Mouse (Mus musculus): Measurements from ENCODE around the gene Wnt10b. TPM values are rescaled to one million over a fixed set of nuclear protein-coding genes. Genes with fewer than 3 reads are reported as not detected.
"Not testable (repeated sequence)": the region's sequence is repeated elsewhere in the genome, so short reads cannot be mapped to it uniquely, and the experiment has no call there.

The Wnt10b gene
- polyA plus RNA-seq, 1 experiment from 2014 or later: 0.12 TPM

- no peak overlapping the region for H3K4me2 ChIP-seq (ENCODE audit: low read length)
- H3K36me3 ChIP-seq (ENCODE audit: control insufficient read depth, insufficient read depth, low read length): peaks cover 4% of the 10 kb centered on the region; the same call in 1 of the 2 replicates
- H3K9ac ChIP-seq (ENCODE audit: low read length): no peak overlapping the region
- no peaks in the 10 kb centered on the region for H3K27me3 ChIP-seq (replicated peaks; ENCODE audit: control insufficient read depth, insufficient read depth, low read length)
- no peaks in the 10 kb centered on the region for H3K9me3 ChIP-seq (ENCODE audit: control insufficient read depth, low read length)
- no peak for ATAC-seq (replicated peaks; ENCODE audit: low FRiP score, low TSS enrichment, low read depth)
- H3K4me1 ChIP-seq (replicated peaks; ENCODE audit: control insufficient read depth, insufficient read depth, low read length): no peaks in the 10 kb centered on the region; the same call in 1 of the 2 replicates
- H3K4me3 ChIP-seq (ENCODE audit: low read depth, low read length): no peak overlapping the region
- WGBS: 71% methylated on average over 6 of the region's 6 CpGs
- DNase-seq (ENCODE audit: low spot score): no peak
- H3K27ac ChIP-seq (ENCODE audit: low read depth): no peak overlapping the region
Measured at GRCm38 (mm10) chr15:98747296-98747695, 30.7 kb downstream of the Wnt10b start.

- DNase-seq (ENCODE audit: low spot score) (no peak), ATAC-seq (replicated peaks; ENCODE audit: low FRiP score, low TSS enrichment, low read depth) (no peak)
- Histone ChIP-seq H3K27ac (ENCODE audit: low read depth) (no peak overlapping the region), H3K4me3 (ENCODE audit: low read depth, low read length) (no peak overlapping the region), H3K27me3 (replicated peaks; ENCODE audit: control insufficient read depth, insufficient read depth, low read length) (no peaks in the 10 kb centered on the region), H3K9me3 (ENCODE audit: control insufficient read depth, low read length) (no peaks in the 10 kb centered on the region), H3K36me3 (ENCODE audit: control insufficient read depth, insufficient read depth, low read length) (peaks cover 12% of the 10 kb centered on the region), H3K4me2 (ENCODE audit: low read length) (no peak overlapping the region), H3K4me1 (replicated peaks; ENCODE audit: control insufficient read depth, insufficient read depth, low read length) (no peaks in the 10 kb centered on the region; the same call in 1 of the 2 replicates), H3K9ac (ENCODE audit: low read length) (no peak overlapping the region)
- WGBS: 78% methylated on average over 10 of the region's 10 CpGs
Measured at GRCm38 (mm10) chr15:98746344-98746965, 31.5 kb downstream of the Wnt10b start.

GRCm38 (mm10) chr15:98743863-98744262, 34.1 kb downstream of the Wnt10b start:
- not testable (repeated sequence) for H3K27me3 ChIP-seq (replicated peaks; ENCODE audit: control insufficient read depth, insufficient read depth, low read length); H3K4me1 ChIP-seq (replicated peaks; ENCODE audit: control insufficient read depth, insufficient read depth, low read length); DNase-seq (ENCODE audit: low spot score); ATAC-seq (replicated peaks; ENCODE audit: low FRiP score, low TSS enrichment, low read depth); H3K27ac ChIP-seq (ENCODE audit: low read depth); H3K4me2 ChIP-seq (ENCODE audit: low read length); H3K4me3 ChIP-seq (ENCODE audit: low read depth, low read length); H3K9me3 ChIP-seq (ENCODE audit: control insufficient read depth, low read length); H3K9ac ChIP-seq (ENCODE audit: low read length)
- WGBS: 84% methylated on average over 3 of the region's 3 CpGs
- H3K36me3 ChIP-seq (ENCODE audit: control insufficient read depth, insufficient read depth, low read length): peaks cover 37% of the 10 kb centered on the region

GRCm38 (mm10) chr15:98742766-98743428, 35.1 kb downstream of the Wnt10b start:
- Histone ChIP-seq H3K4me1 (replicated peaks; ENCODE audit: control insufficient read depth, insufficient read depth, low read length) (no peaks in the 10 kb centered on the region), H3K27ac (ENCODE audit: low read depth) (no peak overlapping the region), H3K36me3 (ENCODE audit: control insufficient read depth, insufficient read depth, low read length) (peaks cover 42% of the 10 kb centered on the region), H3K4me3 (ENCODE audit: low read depth, low read length) (no peak overlapping the region), H3K27me3 (replicated peaks; ENCODE audit: control insufficient read depth, insufficient read depth, low read length) (no peaks in the 10 kb centered on the region), H3K9me3 (ENCODE audit: control insufficient read depth, low read length) (no peaks in the 10 kb centered on the region), H3K9ac (ENCODE audit: low read length) (no peak overlapping the region), H3K4me2 (ENCODE audit: low read length) (no peak overlapping the region)
- WGBS: 80% methylated on average over 8 of the region's 8 CpGs
- ATAC-seq (replicated peaks; ENCODE audit: low FRiP score, low TSS enrichment, low read depth): no peak
- no peak for DNase-seq (ENCODE audit: low spot score)

- Histone ChIP-seq H3K9ac (ENCODE audit: low read length) (no peak overlapping the region), H3K9me3 (ENCODE audit: control insufficient read depth, low read length) (no peaks in the 10 kb centered on the region), H3K27ac (ENCODE audit: low read depth) (no peak overlapping the region), H3K4me1 (replicated peaks; ENCODE audit: control insufficient read depth, insufficient read depth, low read length) (no peaks in the 10 kb centered on the region), H3K4me2 (ENCODE audit: low read length) (no peak overlapping the region), H3K36me3 (ENCODE audit: control insufficient read depth, insufficient read depth, low read length) (peaks cover 63% of the 10 kb centered on the region), H3K4me3 (ENCODE audit: low read depth, low read length) (no peak overlapping the region), H3K27me3 (replicated peaks; ENCODE audit: control insufficient read depth, insufficient read depth, low read length) (no peaks in the 10 kb centered on the region)
- WGBS: 84% methylated on average over 8 of the region's 8 CpGs
- DNase-seq (ENCODE audit: low spot score): no peak
- ATAC-seq (replicated peaks; ENCODE audit: low FRiP score, low TSS enrichment, low read depth): no peak
Measured at GRCm38 (mm10) chr15:98740219-98740618, 37.7 kb downstream of the Wnt10b start.

GRCm38 (mm10) chr15:98738796-98739195, 39.2 kb downstream of the Wnt10b start:
- DNase-seq (ENCODE audit: low spot score) (no peak), ATAC-seq (replicated peaks; ENCODE audit: low FRiP score, low TSS enrichment, low read depth) (no peak)
- no peak overlapping the region for H3K4me2 ChIP-seq (ENCODE audit: low read length)
- H3K4me1 ChIP-seq (replicated peaks; ENCODE audit: control insufficient read depth, insufficient read depth, low read length): 0 out of 2 replicates have a peak, but pooled peaks cover 4% of the 10 kb centered on the region
- H3K27me3 ChIP-seq (replicated peaks; ENCODE audit: control insufficient read depth, insufficient read depth, low read length): no peaks in the 10 kb centered on the region
- H3K27ac ChIP-seq (ENCODE audit: low read depth): no peak overlapping the region
- peaks cover 63% of the 10 kb centered on the region for H3K36me3 ChIP-seq (ENCODE audit: control insufficient read depth, insufficient read depth, low read length)
- H3K4me3 ChIP-seq (ENCODE audit: low read depth, low read length): no peak overlapping the region
- no peaks in the 10 kb centered on the region for H3K9me3 ChIP-seq (ENCODE audit: control insufficient read depth, low read length)
- WGBS: 60% methylated on average over 4 of the region's 4 CpGs
- H3K9ac ChIP-seq (ENCODE audit: low read length): no peak overlapping the region

- Histone ChIP-seq H3K27me3 (replicated peaks; ENCODE audit: control insufficient read depth, insufficient read depth, low read length) (no peaks in the 10 kb centered on the region), H3K36me3 (ENCODE audit: control insufficient read depth, insufficient read depth, low read length) (peaks cover 63% of the 10 kb centered on the region), H3K27ac (ENCODE audit: low read depth) (no peak overlapping the region), H3K9ac (ENCODE audit: low read length) (no peak overlapping the region), H3K4me2 (ENCODE audit: low read length) (no peak overlapping the region), H3K9me3 (ENCODE audit: control insufficient read depth, low read length) (no peaks in the 10 kb centered on the region), H3K4me3 (ENCODE audit: low read depth, low read length) (no peak overlapping the region), H3K4me1 (replicated peaks; ENCODE audit: control insufficient read depth, insufficient read depth, low read length) (0 out of 2 replicates have a peak, but pooled peaks cover 4% of the 10 kb centered on the region)
- DNase-seq (ENCODE audit: low spot score) (no peak), ATAC-seq (replicated peaks; ENCODE audit: low FRiP score, low TSS enrichment, low read depth) (no peak)
Measured at GRCm38 (mm10) chr15:98737881-98738280, 40.1 kb downstream of the Wnt10b start.

GRCm38 (mm10) chr15:98736521-98736920, 41.4 kb downstream of the Wnt10b start:
- no peak for ATAC-seq (replicated peaks; ENCODE audit: low FRiP score, low TSS enrichment, low read depth)
- WGBS: 86% methylated on average over 10 of the region's 10 CpGs
- no peak overlapping the region for H3K4me2 ChIP-seq (ENCODE audit: low read length)
- H3K27me3 ChIP-seq (replicated peaks; ENCODE audit: control insufficient read depth, insufficient read depth, low read length): no peaks in the 10 kb centered on the region
- peaks cover 52% of the 10 kb centered on the region for H3K36me3 ChIP-seq (ENCODE audit: control insufficient read depth, insufficient read depth, low read length)
- H3K27ac ChIP-seq (ENCODE audit: low read depth): no peak overlapping the region
- no peak overlapping the region for H3K4me3 ChIP-seq (ENCODE audit: low read depth, low read length)
- H3K9me3 ChIP-seq (ENCODE audit: control insufficient read depth, low read length): no peaks in the 10 kb centered on the region
- H3K9ac ChIP-seq (ENCODE audit: low read length): no peak overlapping the region
- 0 out of 2 replicates have a peak, but pooled peaks cover 4% of the 10 kb centered on the region for H3K4me1 ChIP-seq (replicated peaks; ENCODE audit: control insufficient read depth, insufficient read depth, low read length)
- no peak for DNase-seq (ENCODE audit: low spot score)

Measured in intestine, embryonic 14.5 days (tissue).